Mouse (Mus musculus) liver, embryonic 12.5 days (tissue): ENCODE measurements around the gene Prps1l1. TPM values are rescaled to one million over a fixed set of nuclear protein-coding genes. Genes with fewer than 3 reads are reported as not detected.

ENCODE experiments used
- ATAC-seq: fragments of 200-750 bp; cut with Nextera tagmentation; 2 replicates; pipeline ENCODE4 v1.8.0; 2017; ENCODE audit warnings: moderate number of reproducible peaks, mild to moderate bottlenecking, moderate library complexity
- H3K27ac ChIP-seq: fragments of 300-500 bp; sonication (generic); 2 replicates; pipeline ENCODE4 v1.5.1; 2016; ENCODE audit warnings: mild to moderate bottlenecking
- H3K27me3 ChIP-seq: fragments of 300-500 bp; sonication (generic); replicated peaks from 2 replicates; pipeline ENCODE4 v1.6.1; 2016; ENCODE audit warnings: mild to moderate bottlenecking, moderate library complexity
- H3K36me3 ChIP-seq: fragments of 300-500 bp; sonication (generic); 2 replicates; pipeline ENCODE4 v1.6.1; 2016; ENCODE audit warnings: mild to moderate bottlenecking, moderate library complexity
- H3K4me1 ChIP-seq: fragments of 300-500 bp; sonication (generic); 2 replicates; pipeline ENCODE4 v1.6.1; 2016
- H3K4me2 ChIP-seq: fragments of 300-500 bp; sonication (generic); 2 replicates; pipeline ENCODE4 v1.6.1; 2016; ENCODE audit warnings: mild to moderate bottlenecking, moderate library complexity
- H3K4me3 ChIP-seq: fragments of 300-500 bp; sonication (generic); 2 replicates; pipeline ENCODE4 v1.5.1; 2016; ENCODE audit warnings: mild to moderate bottlenecking, moderate library complexity
- H3K9ac ChIP-seq: fragments of 300-500 bp; sonication (generic); 2 replicates; pipeline ENCODE4 v1.6.1; 2016; ENCODE audit warnings: mild to moderate bottlenecking, moderate library complexity
- H3K9me3 ChIP-seq: fragments of 300-500 bp; sonication (generic); replicated peaks from 2 replicates; pipeline ENCODE4 v1.6.1; 2016; ENCODE audit warnings: mild to moderate bottlenecking, moderate library complexity
- WGBS: fragments of 180-500 bp; shearing (Covaris S2); methylation state at CpG from one replicate; pipeline ENCODE4 v1.1.7; 2016; ENCODE audit not compliant: insufficient replicate concordance; 5-methylcytosine and 5-hydroxymethylcytosine counted together
- polyA plus RNA-seq: library from polyadenylated mRNA; unstranded; fragments of >200 nt; fragmentation: Nextera tagmentation; extraction: Ambion mirVana; gene quantifications from 2 replicates; pipeline ENCODE4 v1.2.1, GENCODE M21; 2016

The Prps1l1 gene
- 0.14 TPM in 1 of 2 replicates, not detected in the other for polyA plus RNA-seq

- H3K9ac ChIP-seq, result no peak within 1 kb of the TSS
- no peak within 1 kb of the TSS for H3K4me3 ChIP-seq
- no peaks in the 10 kb centered on the region for H3K9me3 ChIP-seq
- no peak within 1 kb of the TSS for H3K27ac ChIP-seq
- no peaks in the 10 kb centered on the region for H3K4me1 ChIP-seq
- H3K27me3 ChIP-seq, result no peaks in the 10 kb centered on the region
- 74% methylated on average over 4 of the region's 4 CpGs for WGBS
- H3K36me3 ChIP-seq, result no peaks in the 10 kb centered on the region
- ATAC-seq, result no peak
- no peak within 1 kb of the TSS for H3K4me2 ChIP-seq
Observed at GRCm38 (mm10) chr12:34984461-34984860, at the start of gene Prps1l1. TSS of gene Prps1l1 (plus strand) at chr12:34984761.

GRCm38 (mm10) chr12:34937918-34938317, 46.6 kb upstream of the Prps1l1 start:
- Histone ChIP-seq H3K9me3 (peaks cover 11% of the 10 kb centered on the region; the same call in 1 of the 2 replicates), H3K36me3 (no peaks in the 10 kb centered on the region), H3K27ac (no peak overlapping the region), H3K27me3 (no peaks in the 10 kb centered on the region), H3K4me1 (no peaks in the 10 kb centered on the region), H3K4me2 (no peak overlapping the region), H3K4me3 (no peak overlapping the region), H3K9ac (no peak overlapping the region)
- WGBS, result 79% methylated on average over 1 of the region's 1 CpGs
- ATAC-seq, result no peak

GRCm38 (mm10) chr12:34949066-34949706, 35.4 kb upstream of the Prps1l1 start:
- Histone ChIP-seq H3K36me3 (no peaks in the 10 kb centered on the region), H3K4me1 (no peaks in the 10 kb centered on the region), H3K27me3 (no peaks in the 10 kb centered on the region), H3K4me2 (no peak overlapping the region), H3K9ac (no peak overlapping the region), H3K4me3 (no peak overlapping the region), H3K9me3 (no peaks in the 10 kb centered on the region), H3K27ac (no peak overlapping the region)
- ATAC-seq, result no peak
- 57% methylated on average over 6 of the region's 6 CpGs for WGBS

- no peaks in the 10 kb centered on the region for H3K4me1 ChIP-seq
- H3K27ac ChIP-seq, result no peak overlapping the region
- H3K9me3 ChIP-seq, result no peaks in the 10 kb centered on the region
- no peaks in the 10 kb centered on the region for H3K27me3 ChIP-seq
- WGBS, result 59% methylated on average over 3 of the region's 3 CpGs
- H3K9ac ChIP-seq, result no peak overlapping the region
- no peak for ATAC-seq
- no peak overlapping the region for H3K4me2 ChIP-seq
- no peak overlapping the region for H3K4me3 ChIP-seq
- no peaks in the 10 kb centered on the region for H3K36me3 ChIP-seq
Observed at GRCm38 (mm10) chr12:34975991-34976390, 8.6 kb upstream of the Prps1l1 start.

GRCm38 (mm10) chr12:34985865-34986264, 1.3 kb downstream of the Prps1l1 start:
- no peaks in the 10 kb centered on the region for H3K27me3 ChIP-seq
- H3K36me3 ChIP-seq, result no peaks in the 10 kb centered on the region

GRCm38 (mm10) chr12:34989537-34990200, 5.1 kb downstream of the Prps1l1 start:
- H3K36me3 ChIP-seq, result no peaks in the 10 kb centered on the region
- no peaks in the 10 kb centered on the region for H3K27me3 ChIP-seq
- 70% methylated on average over 7 of the region's 7 CpGs for WGBS
- no peak overlapping the region for H3K4me3 ChIP-seq
- H3K4me1 ChIP-seq, result no peaks in the 10 kb centered on the region
- no peak for ATAC-seq
- no peak overlapping the region for H3K4me2 ChIP-seq
- no peak overlapping the region for H3K9ac ChIP-seq
- no peaks in the 10 kb centered on the region for H3K9me3 ChIP-seq
- H3K27ac ChIP-seq, result no peak overlapping the region

More at GRCm38 (mm10) chr12:34985865-34986264, 1.3 kb downstream of the Prps1l1 start:
- Histone ChIP-seq H3K4me3 (no peak overlapping the region), H3K9ac (no peak overlapping the region), H3K4me1 (no peaks in the 10 kb centered on the region), H3K27ac (no peak overlapping the region), H3K4me2 (no peak overlapping the region), H3K9me3 (no peaks in the 10 kb centered on the region)
- no peak for ATAC-seq
- WGBS, result 59% methylated on average over 5 of the region's 5 CpGs

- H3K4me1 ChIP-seq, result no peaks in the 10 kb centered on the region
- H3K9me3 ChIP-seq, result no peaks in the 10 kb centered on the region
- no peak overlapping the region for H3K27ac ChIP-seq
- H3K4me2 ChIP-seq, result no peak overlapping the region
- no peaks in the 10 kb centered on the region for H3K36me3 ChIP-seq
- no peak overlapping the region for H3K4me3 ChIP-seq
- H3K27me3 ChIP-seq, result no peaks in the 10 kb centered on the region
- 51% methylated on average over 4 of the region's 4 CpGs for WGBS
- ATAC-seq, result no peak
- H3K9ac ChIP-seq, result no peak overlapping the region
Observed at GRCm38 (mm10) chr12:34990387-34990786, 5.8 kb downstream of the Prps1l1 start.

- H3K36me3 ChIP-seq, result no peaks in the 10 kb centered on the region
- no peaks in the 10 kb centered on the region for H3K27me3 ChIP-seq
- no peak overlapping the region for H3K9ac ChIP-seq
- 68% methylated on average over 2 of the region's 2 CpGs for WGBS
- no peak overlapping the region for H3K27ac ChIP-seq
- H3K4me3 ChIP-seq, result no peak overlapping the region
- ATAC-seq, result no peak
- no peaks in the 10 kb centered on the region for H3K4me1 ChIP-seq
- H3K9me3 ChIP-seq, result no peaks in the 10 kb centered on the region
- no peak overlapping the region for H3K4me2 ChIP-seq
Observed at GRCm38 (mm10) chr12:34991900-34992299, 7.3 kb downstream of the Prps1l1 start.

GRCm38 (mm10) chr12:34997597-34998182, 13.1 kb downstream of the Prps1l1 start:
- no peaks in the 10 kb centered on the region for H3K36me3 ChIP-seq
- H3K4me2 ChIP-seq, result no peak overlapping the region
- H3K27ac ChIP-seq, result no peak overlapping the region
- H3K9me3 ChIP-seq, result no peaks in the 10 kb centered on the region
- H3K27me3 ChIP-seq, result no peaks in the 10 kb centered on the region
- H3K4me3 ChIP-seq, result no peak overlapping the region
- no peak for ATAC-seq
- no peaks in the 10 kb centered on the region for H3K4me1 ChIP-seq
- no peak overlapping the region for H3K9ac ChIP-seq
- 76% methylated on average over 3 of the region's 3 CpGs for WGBS

GRCm38 (mm10) chr12:34998778-34999467, 14.4 kb downstream of the Prps1l1 start:
- no peak overlapping the region for H3K4me2 ChIP-seq
- H3K9ac ChIP-seq, result no peak overlapping the region
- H3K9me3 ChIP-seq, result no peaks in the 10 kb centered on the region
- 67% methylated on average over 12 of the region's 12 CpGs for WGBS
- H3K27me3 ChIP-seq, result no peaks in the 10 kb centered on the region
- ATAC-seq, result no peak
- no peak overlapping the region for H3K27ac ChIP-seq
- no peaks in the 10 kb centered on the region for H3K4me1 ChIP-seq
- H3K36me3 ChIP-seq, result no peaks in the 10 kb centered on the region
- H3K4me3 ChIP-seq, result no peak overlapping the region

- H3K9ac ChIP-seq, result no peak overlapping the region
- no peaks in the 10 kb centered on the region for H3K27me3 ChIP-seq
- H3K36me3 ChIP-seq, result no peaks in the 10 kb centered on the region
- no peak overlapping the region for H3K4me2 ChIP-seq
- ATAC-seq, result no peak
- H3K9me3 ChIP-seq, result no peaks in the 10 kb centered on the region
- no peaks in the 10 kb centered on the region for H3K4me1 ChIP-seq
- H3K4me3 ChIP-seq, result no peak overlapping the region
- H3K27ac ChIP-seq, result no peak overlapping the region
- WGBS, result 41% methylated on average over 4 of the region's 4 CpGs
Observed at GRCm38 (mm10) chr12:35000323-35000722, 15.8 kb downstream of the Prps1l1 start.

- no peak overlapping the region for H3K4me2 ChIP-seq
- no peak overlapping the region for H3K9ac ChIP-seq
- no peak for ATAC-seq
- no peaks in the 10 kb centered on the region for H3K9me3 ChIP-seq
- no peak overlapping the region for H3K4me3 ChIP-seq
- H3K4me1 ChIP-seq, result no peaks in the 10 kb centered on the region
- H3K27ac ChIP-seq, result no peak overlapping the region
- no peaks in the 10 kb centered on the region for H3K27me3 ChIP-seq
- H3K36me3 ChIP-seq, result no peaks in the 10 kb centered on the region
Observed at GRCm38 (mm10) chr12:35005748-35006147, 21.2 kb downstream of the Prps1l1 start.
